Mouse (Mus musculus) urinary bladder, postnatal 36 days (tissue): ENCODE measurements around the gene Snrnp70.

ENCODE experiments used
- DNase-seq, 2 experiments: peaks; one replicate each; pipeline ENCODE4 v3.0.0; 2022; ENCODE audit warnings: low spot score in 2 of 2, mixed read lengths in 1 of 2

Snrnp70 gene

DNA sequence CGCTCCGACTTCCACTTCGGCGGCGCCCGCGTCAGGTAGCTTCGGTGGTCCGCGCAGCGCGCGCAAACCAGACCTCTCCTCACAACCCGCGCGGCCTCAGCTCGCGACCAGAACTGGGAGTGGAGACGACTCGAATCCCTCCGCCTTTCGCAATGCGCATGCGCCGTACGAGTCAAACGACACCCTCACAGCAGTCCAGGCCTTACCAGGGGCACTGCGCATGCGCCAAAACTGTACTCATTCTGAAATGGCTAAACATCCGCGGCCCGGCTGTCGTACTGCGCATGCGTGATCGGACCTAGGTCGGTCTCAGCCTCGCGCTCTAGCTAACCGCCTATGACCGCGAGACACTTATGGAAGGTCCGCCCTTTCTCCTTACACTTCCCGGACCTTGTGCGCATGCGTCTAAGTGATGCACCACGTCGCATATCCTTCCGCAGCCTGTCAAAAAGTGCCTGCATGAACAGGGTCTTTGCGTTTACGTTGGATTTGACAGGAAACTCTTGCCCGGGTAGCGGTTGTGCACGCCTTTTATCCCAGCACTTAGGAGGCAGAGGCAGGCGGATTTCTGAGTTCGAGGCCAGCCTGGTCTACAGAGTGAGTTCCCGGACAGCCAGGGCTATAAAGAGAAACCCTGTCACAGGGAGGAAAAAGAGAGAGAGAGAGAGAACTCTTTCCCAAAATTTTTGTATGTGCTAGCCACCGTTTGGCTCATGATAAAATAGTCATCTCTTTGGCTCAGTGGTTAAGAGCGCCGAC is at the start of gene Snrnp70:
TSS of gene Snrnp70 (minus strand) at position 165 of the 759 bp plus-strand sequence.
- DNase-seq = peak; percentile 99 to 100

DNA sequence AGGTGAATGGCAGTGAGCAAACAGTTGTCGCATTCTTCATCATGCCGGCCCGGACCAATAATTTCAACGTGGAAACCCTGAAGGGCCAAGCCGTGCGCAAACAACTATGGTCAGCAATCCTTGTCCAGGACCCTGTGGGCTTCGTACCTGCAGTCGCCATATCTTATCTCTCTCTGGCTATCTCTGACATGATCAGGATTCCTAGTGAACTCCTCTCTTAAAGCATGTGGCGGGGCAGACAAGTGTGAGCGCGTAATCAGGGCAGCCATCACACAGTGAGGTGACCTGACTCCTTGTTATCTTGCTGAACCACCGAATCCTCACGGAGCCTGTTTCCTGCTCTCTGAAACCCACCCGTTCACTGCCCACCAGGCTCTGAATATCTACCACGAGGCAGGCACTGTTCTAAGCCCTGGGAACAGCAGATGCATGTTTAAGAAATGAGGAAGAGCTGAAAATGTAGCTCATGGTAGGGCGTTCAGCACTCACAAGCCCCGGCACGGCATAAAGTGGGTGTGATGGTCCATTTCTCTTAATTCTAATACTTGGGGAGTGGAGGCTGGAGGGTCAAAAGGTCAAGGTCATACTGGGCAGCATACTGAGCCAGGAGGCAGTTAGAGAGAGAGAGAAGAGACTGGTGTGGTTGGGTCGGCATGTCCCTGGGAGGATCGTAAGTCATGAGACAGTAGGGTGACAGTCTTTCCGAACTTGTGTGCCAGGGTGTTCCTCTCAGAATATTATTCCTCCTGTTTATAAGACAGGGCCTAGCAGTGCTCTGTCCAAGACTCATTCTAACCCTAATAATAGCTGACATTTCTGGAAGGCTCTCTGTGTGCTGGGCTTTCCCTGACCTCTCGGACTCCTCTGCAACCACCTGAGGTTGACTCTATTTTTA is 48.2 kb upstream of the Snrnp70 start:
- DNase-seq = no peak

DNA sequence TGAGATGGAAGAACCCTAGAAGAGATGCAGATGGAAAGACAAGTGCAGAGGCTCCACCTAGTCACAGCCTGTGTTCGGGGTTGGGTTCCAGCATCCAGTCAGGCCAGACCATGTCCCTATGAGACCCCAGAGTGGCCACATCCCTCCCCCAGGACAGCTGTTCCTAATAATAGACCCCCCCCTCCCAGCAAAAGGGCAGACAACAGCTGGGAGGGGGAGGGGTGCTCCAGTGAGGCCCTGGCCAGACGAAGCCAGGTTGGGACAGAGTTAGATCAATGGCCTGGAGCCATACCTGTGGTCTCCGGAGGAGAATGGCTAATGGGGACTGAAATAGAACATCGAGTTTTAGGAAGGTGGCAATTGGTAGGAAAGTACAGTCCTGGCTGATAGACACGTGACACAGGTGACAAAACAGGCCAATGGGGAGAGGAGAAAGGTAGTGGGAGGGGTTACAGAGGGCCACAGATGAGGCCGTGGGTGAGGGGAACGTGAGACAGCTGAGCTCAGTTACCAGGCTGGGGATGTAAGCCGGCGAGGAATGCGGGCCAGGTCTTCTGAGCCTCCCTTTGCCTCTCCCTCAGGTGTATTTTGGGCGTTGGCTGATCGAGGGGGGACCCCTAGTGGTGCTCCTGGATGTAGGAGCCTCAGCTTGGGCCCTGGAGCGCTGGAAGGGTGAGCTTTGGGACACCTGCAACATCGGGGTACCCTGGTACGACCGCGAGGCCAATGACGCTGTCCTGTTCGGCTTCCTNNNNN is 42.2 kb upstream of the Snrnp70 start, which contains the start of gene Ruvbl2:
TSS of gene Ruvbl2 (minus strand) at position 576 of the 756 bp plus-strand sequence.
- no peak for DNase-seq

DNA sequence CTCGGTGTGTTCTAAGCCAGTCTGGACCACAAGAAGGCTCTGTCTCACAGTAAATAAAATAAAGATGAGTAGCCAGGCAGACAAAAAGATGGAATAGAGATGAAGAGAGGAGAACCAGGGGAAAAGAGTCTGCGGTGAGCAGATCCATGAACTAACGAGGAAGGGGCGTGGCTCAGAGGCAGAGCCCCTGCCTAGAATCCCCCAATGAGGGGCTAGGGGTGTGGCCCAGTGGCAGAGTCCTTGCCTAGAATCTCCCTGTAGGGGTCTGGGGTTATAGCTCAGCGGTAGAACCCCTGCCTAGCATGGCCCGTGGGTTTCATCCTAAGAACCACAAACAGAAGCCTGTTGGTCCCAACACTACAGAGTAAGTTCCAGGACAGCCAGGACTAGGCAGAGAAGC is 41.5 kb upstream of the Snrnp70 start:
- DNase-seq = no peak

DNA sequence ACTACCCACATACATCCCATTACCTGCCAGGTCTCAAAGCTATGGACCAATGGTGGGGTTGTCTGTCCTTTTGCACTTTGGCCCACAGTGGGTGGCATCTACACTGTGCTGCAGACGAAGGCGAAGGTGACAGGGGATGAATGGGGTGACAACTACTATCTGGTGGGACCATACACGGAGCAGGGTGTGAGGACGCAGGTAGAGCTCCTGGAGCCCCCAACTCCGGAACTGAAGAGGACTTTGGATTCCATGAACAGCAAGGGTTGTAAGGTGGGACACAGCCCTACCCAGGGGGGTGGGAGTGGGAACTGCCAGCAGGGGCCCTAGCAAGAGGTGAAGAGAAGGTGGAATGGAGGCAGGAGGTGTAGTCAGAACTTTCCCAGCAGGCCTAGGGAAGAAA is 40.9 kb upstream of the Snrnp70 start:
- DNase-seq = no peak

DNA sequence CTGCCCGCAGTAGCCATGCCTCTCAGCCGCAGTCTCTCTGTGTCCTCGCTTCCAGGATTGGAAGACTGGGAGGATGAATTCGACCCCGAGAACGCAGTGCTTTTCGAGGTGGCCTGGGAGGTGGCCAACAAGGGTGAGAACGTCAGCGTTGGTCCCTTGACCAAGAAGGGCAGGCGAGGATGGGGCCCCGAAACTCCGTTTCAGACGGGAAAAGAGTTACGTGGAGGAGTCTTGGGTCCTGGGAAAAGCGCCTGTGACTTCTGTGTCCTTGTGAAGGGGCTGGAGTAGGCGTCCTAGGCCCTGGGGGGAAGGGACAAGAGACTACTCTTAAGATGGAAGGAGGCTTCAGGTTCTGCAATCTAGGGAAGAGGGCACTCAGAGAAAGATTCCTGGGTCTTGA is 39.5 kb upstream of the Snrnp70 start:
- no peak for DNase-seq

DNA sequence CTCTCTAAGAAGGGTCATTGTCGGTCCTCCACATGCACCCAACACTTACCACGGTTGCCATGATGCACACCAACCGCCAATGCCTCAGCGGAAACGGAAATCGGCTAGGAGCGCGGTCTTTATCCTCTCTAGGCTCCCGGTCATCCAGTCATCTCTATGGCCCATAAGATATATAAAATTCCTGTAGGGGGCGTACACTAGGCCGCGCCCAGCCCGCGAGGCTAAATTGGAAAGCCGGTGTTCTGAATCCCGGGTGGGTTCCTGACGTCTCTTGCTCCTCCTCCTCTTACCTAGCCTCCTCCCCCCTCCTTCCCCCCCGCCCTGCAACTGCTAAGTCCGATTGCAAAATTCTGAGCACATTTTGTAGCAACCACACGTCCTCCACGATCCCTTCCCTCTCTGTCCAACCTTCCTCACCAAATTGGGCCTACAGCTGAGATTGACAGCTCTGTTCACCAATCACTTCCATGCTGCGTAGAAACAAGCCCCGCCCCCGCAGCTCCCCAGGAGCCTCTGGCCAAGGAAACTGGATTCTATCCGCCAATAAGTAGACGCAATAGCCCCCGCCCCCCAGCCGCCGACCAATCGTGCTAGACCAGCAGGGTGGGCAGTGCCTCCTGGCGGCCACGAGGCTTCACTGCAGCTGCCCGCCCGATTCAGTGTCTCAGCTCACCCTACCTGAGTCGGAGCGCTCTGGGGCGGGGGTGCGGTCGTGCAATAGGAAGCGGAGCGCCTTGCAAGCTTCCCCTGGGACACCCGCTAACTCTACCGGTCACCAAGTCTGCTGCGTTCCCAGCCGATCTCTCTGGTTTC is 38.9 kb upstream of the Snrnp70 start, which contains the start of gene Gys1:
TSS of gene Gys1 (plus strand) at position 642 of the 813 bp plus-strand sequence.
- DNase-seq = peak; percentile 100

DNA sequence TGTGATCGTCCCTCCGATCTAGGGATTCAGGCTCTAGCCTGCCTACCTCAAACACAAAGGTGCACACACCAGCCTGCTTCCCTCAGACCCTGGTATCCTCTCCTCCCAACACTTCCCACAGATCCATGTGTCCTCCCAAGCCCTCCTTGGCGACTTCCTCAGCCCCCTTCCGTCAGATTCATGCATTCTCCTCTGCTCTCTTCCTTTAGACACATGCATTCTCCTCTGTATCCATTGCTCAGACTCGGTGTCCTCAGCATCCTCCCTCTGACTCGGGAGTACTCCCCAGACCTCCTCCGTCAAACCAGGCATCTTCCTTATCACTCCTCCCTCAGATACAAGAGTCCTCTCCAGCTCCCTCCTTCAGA is 38.3 kb upstream of the Snrnp70 start:
- no peak for DNase-seq

DNA sequence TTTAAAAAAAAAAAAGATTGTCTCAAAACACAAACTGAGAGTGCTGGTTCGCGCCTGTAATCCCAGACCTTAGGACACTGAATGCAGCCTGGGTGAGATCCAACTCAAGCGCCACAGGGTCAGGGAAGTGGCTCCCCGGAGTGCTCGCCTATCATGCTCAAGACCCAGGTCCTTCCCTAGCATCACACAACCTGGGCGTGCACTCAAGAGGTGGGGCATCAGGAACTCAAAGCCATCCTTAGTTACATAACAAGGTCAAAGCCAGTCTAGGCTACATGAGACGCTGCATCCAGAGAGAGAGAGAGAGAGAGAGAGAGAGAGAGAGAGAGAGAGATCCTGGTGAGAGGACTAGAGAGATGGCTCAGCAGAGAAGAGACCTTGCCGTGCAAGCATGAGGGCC is 31.0 kb upstream of the Snrnp70 start:
- no peak for DNase-seq

DNA sequence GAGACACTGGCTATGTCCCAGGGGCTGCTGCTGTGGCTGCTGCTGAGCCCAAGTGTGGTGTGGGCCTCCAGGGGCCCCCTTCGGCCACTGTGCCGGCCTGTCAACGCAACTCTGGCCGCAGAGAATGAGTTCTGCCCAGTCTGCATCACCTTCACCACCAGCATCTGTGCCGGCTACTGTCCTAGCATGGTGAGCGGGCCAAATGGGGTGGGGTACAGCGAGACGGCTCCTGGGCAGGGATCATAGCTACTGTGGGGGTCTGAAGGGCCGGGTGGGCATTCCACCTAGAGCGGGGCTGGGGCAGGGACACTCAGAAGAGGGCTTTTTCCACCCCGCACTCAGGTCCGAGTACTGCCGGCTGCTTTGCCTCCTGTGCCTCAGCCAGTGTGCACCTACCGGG is 25.7 kb upstream of the Snrnp70 start:
- no peak for DNase-seq

DNA sequence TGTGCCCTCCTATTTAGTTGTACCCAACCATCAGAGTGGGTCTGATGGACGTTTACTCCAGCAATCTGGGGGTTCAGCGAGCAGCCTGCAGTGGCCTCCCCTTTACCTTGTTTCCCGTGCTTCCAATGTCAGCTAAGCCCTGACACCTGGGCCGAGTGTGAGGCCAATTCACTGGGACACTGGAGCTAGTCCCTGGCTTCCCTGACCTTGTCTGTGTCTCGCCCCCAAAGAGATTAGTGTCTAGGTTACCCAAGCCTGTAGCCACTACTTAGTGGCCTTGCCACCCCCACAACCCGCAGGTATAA is 25.0 kb upstream of the Snrnp70 start, which contains the start of gene Lhb:
TSS of gene Lhb (plus strand) at position 206 of the 305 bp plus-strand sequence.
- DNase-seq = no peak

DNA sequence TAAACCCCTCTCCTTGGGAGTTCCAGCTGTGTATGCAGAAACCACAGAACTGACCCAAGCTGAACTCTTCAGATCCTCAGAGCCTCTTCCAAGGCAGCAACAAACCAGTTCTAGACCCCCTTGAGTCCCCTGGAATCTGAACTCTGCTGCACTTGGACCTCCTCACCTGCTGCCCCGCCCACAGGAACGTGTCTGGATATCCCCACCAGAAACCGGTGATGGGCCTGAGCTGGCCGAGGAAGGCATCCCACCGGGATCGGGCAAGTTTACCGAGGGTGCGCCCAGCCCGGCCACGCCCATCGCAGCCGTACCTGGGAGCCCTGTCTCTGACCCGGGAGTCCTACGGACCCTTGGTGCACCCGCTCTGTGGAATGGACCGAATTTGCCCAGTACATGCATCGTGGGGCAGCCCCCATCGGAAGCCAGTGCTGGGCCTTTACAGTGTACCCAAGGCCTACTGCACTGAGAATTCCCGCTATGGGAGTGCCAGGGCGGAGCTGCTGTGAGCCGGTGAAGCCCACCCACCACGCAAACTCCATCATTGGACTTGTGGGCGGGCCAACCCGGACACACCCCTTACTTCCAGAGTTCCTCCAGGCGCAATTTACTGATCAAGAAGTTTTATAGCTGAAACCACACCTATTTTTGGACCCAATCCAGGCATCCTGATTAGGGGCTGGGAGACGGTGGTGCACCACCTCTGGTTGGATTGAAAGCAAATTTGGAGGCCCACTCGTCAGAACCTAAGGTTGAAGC is 24.5 kb upstream of the Snrnp70 start:
- no peak for DNase-seq

DNA sequence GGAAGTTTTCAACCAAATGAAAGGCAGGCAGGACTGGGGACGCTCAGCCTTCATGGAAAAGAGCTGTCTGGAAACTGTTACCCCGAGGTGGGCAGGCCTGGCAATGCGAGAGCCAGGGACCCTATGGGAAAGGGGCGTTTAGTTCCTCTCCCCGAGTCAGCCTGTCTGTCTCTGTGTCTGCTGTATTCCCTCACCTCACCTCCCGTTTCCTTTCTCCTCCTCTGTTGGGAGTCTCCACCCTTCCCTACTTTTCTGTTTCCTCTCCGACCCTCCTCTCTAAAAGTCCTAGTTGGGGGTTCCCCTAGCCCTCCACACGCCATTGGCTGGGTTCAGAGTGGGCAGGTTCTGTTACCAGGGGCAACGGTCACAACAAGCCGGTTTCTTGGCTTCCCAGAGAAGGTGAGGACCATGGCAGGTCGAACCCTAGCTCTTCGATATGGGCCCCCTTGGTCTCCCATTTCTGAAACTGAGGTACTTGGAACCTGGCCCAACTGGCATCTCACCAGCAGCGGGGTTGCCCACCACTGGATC is 22.5 kb upstream of the Snrnp70 start:
- no peak for DNase-seq

DNA sequence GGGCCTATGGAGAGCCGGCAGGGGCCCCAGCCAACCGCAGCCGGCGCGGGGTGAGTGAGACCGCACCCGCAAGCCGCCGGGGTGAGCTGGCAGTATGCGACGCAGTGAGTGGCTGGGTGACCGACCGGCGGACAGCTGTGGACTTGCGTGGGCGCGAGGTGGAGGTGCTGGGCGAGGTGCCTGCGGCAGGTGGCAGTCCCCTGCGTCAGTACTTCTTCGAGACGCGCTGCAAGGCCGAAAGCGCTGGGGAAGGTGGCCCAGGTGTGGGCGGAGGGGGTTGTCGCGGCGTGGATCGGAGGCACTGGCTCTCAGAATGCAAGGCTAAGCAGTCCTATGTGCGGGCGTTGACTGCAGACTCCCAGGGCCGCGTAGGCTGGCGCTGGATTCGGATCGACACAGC is 20.1 kb upstream of the Snrnp70 start:
- no peak for DNase-seq

DNA sequence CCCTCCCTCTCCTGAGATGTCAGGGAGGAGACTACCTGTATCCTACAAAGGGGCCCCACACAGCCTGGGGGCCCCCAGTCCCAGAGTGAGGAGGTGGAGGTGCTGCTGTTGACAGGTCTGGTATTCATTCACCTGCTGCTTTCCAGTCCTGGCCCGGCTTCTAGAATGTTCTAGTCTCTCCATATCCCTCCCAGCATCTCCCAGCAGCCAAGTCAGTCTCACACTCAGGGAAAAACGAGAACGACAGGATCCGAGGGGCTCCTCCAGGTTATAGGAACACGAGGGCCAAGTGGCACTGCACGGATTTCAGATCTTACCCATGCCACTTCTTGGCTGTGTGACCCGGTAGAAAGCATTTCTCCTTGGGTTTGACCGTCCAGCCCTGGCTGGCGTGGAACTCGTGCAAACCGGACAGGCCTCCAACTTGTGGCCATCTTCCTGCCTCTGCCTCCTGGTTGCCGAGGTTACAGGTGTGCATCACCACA is 19.2 kb upstream of the Snrnp70 start:
- DNase-seq = no peak

DNA sequence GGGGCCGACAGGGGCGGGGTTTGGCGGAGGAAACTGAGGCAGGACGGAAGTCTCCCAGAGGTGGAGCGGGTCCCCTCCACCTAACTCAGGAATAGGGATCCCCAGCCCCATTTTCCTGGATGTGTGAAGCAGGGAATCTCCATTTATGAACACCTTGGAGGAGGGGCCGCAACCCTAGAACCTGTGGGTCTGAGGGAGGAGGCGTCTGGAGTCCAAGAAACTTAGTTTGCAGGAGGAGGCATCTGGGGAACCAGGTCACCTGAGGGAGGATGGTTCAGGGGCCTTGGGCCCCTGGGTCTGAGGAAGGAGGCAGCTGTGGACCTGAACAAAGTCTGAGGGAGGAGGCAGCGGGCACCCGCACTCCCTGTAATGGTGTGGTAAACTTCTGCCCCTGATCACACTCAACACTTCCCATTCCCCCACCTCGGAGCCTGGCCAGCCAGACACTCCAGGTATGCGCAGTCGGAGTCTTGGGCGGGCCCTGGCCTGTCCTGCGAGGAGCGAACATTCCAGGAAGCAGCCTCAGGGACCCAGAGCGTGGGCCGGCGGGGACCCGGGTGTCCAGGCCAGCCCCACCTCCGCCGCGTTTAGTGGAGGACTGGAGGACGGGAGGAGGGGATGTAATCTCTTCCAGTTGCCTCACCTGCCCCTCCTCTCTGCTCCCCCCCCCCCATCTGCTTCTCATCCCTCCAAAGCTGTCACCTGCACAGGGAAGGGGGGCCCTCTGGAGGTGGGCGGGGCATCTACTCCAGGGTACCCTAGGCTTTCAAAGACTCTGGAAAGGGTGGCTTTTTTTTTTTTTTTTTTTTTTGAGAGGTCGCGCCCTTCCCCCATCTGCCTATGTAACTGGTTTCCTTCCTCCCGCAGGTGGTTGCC is 18.6 kb upstream of the Snrnp70 start:
- peak; percentile 46 to 52 for DNase-seq

DNA sequence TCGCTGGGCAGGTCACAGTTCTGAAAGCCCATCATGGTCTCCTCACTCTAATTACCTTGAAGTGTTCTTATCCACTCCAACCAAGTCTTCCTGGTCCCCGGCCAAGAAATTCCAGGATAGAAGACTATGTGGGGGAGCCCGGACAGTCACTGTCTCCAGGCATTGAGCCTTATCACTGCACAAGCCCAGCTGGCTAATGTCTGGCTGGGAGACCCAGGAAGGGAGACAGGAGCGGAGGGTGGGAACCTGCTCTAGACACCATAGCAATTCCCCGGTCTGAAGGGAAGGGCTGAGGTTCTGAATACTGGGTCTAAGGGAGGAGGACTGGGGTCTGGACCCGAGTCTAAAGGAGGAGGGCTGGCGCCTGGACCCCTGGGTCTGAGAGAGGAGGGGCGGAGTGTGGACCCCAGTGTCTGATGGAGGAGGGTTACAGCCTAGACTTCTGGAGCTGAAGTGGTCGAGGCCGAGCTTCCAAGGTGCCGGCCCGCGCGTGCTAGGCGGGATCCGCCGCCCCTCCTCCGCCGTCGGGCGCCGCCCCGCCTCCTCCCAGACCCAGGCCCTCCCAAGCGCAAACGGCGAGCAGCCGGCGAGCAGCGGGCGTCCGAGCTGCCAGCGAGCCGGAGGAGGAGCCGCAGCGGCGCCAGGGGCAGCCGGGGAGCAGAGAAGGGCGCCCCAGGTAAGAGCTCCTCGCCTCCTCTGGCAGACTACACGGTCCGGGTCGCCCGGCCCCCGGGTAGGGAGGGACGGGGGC is 17.7 kb upstream of the Snrnp70 start, which contains the start of gene Ntf5:
TSS of gene Ntf5 (plus strand) at position 583 of the 751 bp plus-strand sequence.
- DNase-seq = peak; percentile 38 to 45

DNA sequence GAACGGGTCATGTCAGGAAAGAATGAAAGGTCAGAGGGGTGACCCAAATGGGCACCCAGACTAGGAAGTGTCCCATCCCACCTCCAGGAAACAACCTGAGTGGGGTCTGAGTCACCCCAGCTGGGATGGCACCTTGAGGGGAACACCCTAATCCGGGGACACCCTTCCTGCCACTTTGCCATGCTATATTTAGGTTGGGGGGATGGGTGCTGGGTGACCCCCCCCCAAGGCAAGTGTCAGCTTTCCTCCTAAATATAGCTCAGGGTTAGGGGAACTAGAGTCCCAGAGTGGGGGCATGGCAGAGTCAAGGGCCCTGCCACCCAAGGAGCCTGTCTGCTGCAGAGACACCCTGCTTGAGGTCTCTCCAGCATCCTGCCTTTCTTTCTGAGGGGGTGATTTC is 16.9 kb upstream of the Snrnp70 start:
- DNase-seq = no peak
